Mouse (Mus musculus) retina, postnatal 1 day (tissue): ENCODE measurements at regions not wholly inside any gene's neighbourhood (a gene's known extent, or its start where the extent isn't known, plus 50 kb on each side); places are given as distances from the start of the nearest gene placed in this dataset.
"Not testable (repeated sequence)": the region's sequence is repeated elsewhere in the genome, so short reads cannot be mapped to it uniquely, and the experiment has no call there.

Experiments
- DNase-seq: peaks from one replicate; pipeline ENCODE4 v3.0.0-alpha.2; 2012

DNA sequence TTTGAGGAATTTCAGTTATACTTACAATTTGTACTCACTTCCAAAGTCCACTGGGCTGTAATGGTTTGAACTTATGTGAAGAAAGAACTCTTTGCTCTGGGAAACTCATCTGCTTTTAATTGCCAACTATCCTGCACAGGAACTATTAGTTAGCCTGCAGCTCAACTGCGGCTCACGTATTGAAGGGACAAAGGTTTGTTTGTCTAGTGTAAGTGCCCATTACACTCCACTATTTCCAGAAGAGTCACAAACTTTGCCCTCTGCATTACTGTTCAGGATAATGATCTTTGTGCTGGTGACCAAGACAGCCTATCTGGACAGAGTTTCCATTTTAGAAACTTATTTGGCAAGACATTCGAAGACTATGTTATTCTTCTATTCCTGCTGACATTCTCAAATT is 74.5 kb downstream of the Slc10a2 start:
- no peak for DNase-seq

DNA sequence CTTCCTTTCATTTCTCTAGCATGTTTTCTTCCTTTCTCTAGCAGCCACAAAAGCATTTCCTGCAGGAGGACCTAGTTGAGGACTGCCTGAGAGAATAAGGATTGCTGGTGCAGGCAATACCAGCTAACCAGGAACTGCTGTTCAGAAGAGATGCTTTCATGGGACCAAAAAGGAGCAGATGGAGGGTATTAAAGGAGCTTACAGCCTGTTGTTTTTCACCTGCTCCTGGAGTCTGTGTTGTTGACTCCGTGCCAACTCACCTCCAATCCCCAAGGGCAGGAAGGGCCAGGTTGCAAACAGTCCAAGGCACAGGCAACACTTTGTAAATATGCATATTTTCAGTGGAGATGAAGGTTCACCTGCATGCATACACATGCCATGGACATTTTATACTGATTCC is 92.8 kb downstream of the Slc10a2 start:
- DNase-seq, result peak; percentile 2

DNA sequence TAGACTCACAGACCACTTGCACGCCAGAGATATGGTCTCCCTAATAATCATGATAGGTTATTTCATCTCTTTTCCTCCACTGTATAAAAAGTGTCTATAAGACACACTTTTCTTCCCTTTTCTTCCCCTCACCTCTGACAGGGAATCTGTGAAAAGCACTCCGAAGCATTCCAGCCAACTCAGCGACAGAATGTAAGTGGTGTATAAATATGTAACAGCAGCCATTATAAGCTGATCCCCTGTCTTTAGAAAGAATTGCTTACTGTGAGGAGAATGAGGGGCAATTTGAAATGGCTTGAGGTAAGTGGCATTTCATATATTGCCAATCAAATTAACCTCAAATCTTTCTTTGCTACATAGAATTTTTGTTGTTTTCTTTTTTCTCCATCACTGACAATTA is 93.4 kb downstream of the Slc10a2 start:
- DNase-seq, result no peak

DNA sequence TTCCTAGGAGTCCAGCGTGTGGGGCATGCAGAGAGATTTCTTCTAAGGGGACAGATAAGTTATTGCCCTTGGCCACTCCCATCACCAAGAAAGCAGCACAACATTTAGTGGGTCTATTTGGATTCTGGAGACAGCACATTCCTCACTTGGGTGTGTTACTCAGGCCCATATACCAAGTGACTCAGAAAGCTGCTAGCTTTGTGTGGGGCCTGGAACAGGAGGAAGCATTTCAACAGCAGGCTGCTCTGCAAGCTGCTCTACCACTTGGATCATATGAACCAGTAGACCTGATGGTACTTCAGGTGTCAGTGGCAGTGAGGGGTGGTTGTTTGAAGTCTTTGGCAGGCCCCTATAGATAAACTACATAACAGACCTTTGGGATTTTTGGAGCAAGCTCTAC is 101.8 kb downstream of the Slc10a2 start:
- not testable (repeated sequence) for DNase-seq
